Mouse (Mus musculus) CD4-positive, CD25-positive, alpha-beta regulatory T cell, adult 2 months (primary cell): Measurements from ENCODE around the gene Dcun1d2.

Experiments
- DNase-seq: peaks from one replicate; pipeline ENCODE4 v3.0.0-alpha.2; 2012; ENCODE audit warnings: low read depth, low spot score

Dcun1d2 gene

DNA sequence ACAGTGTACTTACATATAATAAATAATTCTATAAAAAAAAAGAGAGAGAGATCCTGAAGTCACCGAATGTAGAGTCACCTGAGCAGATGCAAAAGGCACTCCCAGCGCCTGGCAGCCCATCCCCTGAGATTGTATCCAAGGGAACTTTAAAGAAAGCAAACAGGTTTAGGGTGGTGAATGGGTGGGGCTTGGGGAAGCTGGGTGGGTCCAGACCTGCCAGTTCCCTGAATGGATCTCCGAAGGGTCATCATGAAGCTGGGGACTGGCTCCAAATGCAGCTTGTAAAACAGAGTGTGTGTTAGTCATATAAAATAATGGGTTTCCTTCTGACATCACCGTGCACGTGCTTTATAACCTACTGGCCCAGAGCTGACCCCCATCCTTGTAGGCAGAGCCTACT, 81.6 kb downstream of the Dcun1d2 start:
- DNase-seq, result no peak
